Mouse (Mus musculus) hindbrain, postnatal 0 days (tissue): ENCODE data around the gene Acot12. TPM values are rescaled to one million over a fixed set of nuclear protein-coding genes. Genes with fewer than 3 reads are reported as not detected.
"Not testable (repeated sequence)": the region's sequence is repeated elsewhere in the genome, so short reads cannot be mapped to it uniquely, and the experiment has no call there.

ENCODE experiments used
- ATAC-seq: fragments of 200-750 bp; cut with Nextera tagmentation; 2 replicates; pipeline ENCODE4 v1.8.0; 2017; ENCODE audit warnings: mild to moderate bottlenecking, moderate TSS enrichment, moderate library complexity
- DNase-seq: peaks from one replicate; pipeline ENCODE4 v3.0.0-alpha.2; 2015; ENCODE audit warnings: low spot score
- H3K27ac ChIP-seq: fragments of 300-500 bp; sonication (generic); 2 replicates; pipeline ENCODE4 v1.5.1; 2014; ENCODE audit warnings: mild to moderate bottlenecking
- H3K27me3 ChIP-seq: fragments of 300-500 bp; sonication (generic); 2 replicates; pipeline ENCODE4 v1.6.1; 2014; ENCODE audit warnings: low read length, mixed read lengths; ENCODE audit not compliant: insufficient read depth
- H3K36me3 ChIP-seq: fragments of 300-500 bp; sonication (generic); 2 replicates; pipeline ENCODE4 v1.6.1; 2014; ENCODE audit warnings: low read length, mixed read lengths; ENCODE audit not compliant: insufficient read depth
- H3K4me1 ChIP-seq: fragments of 300-500 bp; sonication (generic); 2 replicates; pipeline ENCODE4 v1.6.1; 2014; ENCODE audit warnings: antibody characterized with exemption, low read length, mixed read lengths; ENCODE audit not compliant: insufficient read depth
- H3K4me2 ChIP-seq: fragments of 300-500 bp; sonication (generic); 2 replicates; pipeline ENCODE4 v1.6.1; 2014; ENCODE audit warnings: low read depth, mild to moderate bottlenecking, low read length, moderate library complexity, mixed read lengths
- H3K4me3 ChIP-seq: fragments of 300-500 bp; sonication (generic); 2 replicates; pipeline ENCODE4 v1.5.1; 2014; ENCODE audit warnings: low read length
- H3K9ac ChIP-seq: fragments of 300-500 bp; sonication (generic); replicated peaks from 2 replicates; pipeline ENCODE4 v1.6.1; 2014; ENCODE audit warnings: mild to moderate bottlenecking, low read length, moderate library complexity, mixed read lengths
- H3K9me3 ChIP-seq: fragments of 300-500 bp; sonication (generic); 2 replicates; pipeline ENCODE4 v1.6.1; 2016; ENCODE audit warnings: low read length, mixed read lengths
- CTCF ChIP-seq: IDR thresholded peaks from 2 replicates; pipeline ENCODE4 v1.5.1; 2016; ENCODE audit warnings: antibody characterized with exemption, control low read depth, low read depth
- WGBS: fragments of 180-500 bp; shearing (Covaris S2); extraction: QIAGEN DNeasy Blood & Tissue Kit; methylation state at CpG from one replicate; pipeline ENCODE4 v1.1.7; 2014; 5-methylcytosine and 5-hydroxymethylcytosine counted together
- polyA plus RNA-seq: library from polyadenylated mRNA; unstranded; fragments of >200 nt; fragmentation: Nextera tagmentation; extraction: Ambion mirVana; gene quantifications from 2 replicates; pipeline ENCODE4 v1.2.1, GENCODE M21; 2015
- total RNA-seq: library from RNA; depleted of rRNA; stranded (reverse); fragments of >200 nt; gene quantifications from 2 replicates; pipeline ENCODE4 v1.2.3, GENCODE M21; 2014

Gene Acot12
- total and polyA plus RNA-seq, 2 experiments from 2014 or later: 0.16 to 0.55 TPM

GRCm38 (mm10) chr13:91758316-91759048, 17.2 kb downstream of the Acot12 start:
- no peak for TF ChIP-seq CTCF
- Histone ChIP-seq H3K27ac (no peak overlapping the region), H3K9ac (no peak overlapping the region), H3K36me3 (no peaks in the 10 kb centered on the region), H3K4me2 (no peak overlapping the region), H3K4me1 (no peaks in the 10 kb centered on the region), H3K27me3 (no peaks in the 10 kb centered on the region), H3K4me3 (no peak overlapping the region), H3K9me3 (no peaks in the 10 kb centered on the region)
- ATAC-seq (no peak), DNase-seq (no peak)
- 74% methylated on average over 7 of the region's 7 CpGs for WGBS

GRCm38 (mm10) chr13:91759791-91760190, 18.5 kb downstream of the Acot12 start:
- H3K4me1 ChIP-seq: no peaks in the 10 kb centered on the region
- no peaks in the 10 kb centered on the region for H3K9me3 ChIP-seq
- H3K9ac ChIP-seq: no peak overlapping the region
- DNase-seq (no peak), ATAC-seq (no peak)
- H3K4me2 ChIP-seq: no peak overlapping the region
- WGBS: 71% methylated on average over 8 of the region's 8 CpGs
- H3K4me3 ChIP-seq: no peak overlapping the region
- no peaks in the 10 kb centered on the region for H3K36me3 ChIP-seq
- no peak overlapping the region for H3K27ac ChIP-seq
- no peaks in the 10 kb centered on the region for H3K27me3 ChIP-seq
- TF ChIP-seq CTCF: no peak

- Histone ChIP-seq H3K4me3 (no peak overlapping the region), H3K9me3 (no peaks in the 10 kb centered on the region), H3K4me2 (no peak overlapping the region), H3K9ac (no peak overlapping the region), H3K27ac (no peak overlapping the region), H3K4me1 (no peaks in the 10 kb centered on the region), H3K27me3 (no peaks in the 10 kb centered on the region), H3K36me3 (no peaks in the 10 kb centered on the region)
- DNase-seq (no peak), ATAC-seq (no peak)
- WGBS: 89% methylated on average over 8 of the region's 8 CpGs
- no peak for TF ChIP-seq CTCF
Observed at GRCm38 (mm10) chr13:91760302-91761050, 19.2 kb downstream of the Acot12 start.

GRCm38 (mm10) chr13:91761654-91762445, 20.5 kb downstream of the Acot12 start:
- Histone ChIP-seq H3K4me1 (no peaks in the 10 kb centered on the region), H3K36me3 (no peaks in the 10 kb centered on the region), H3K4me2 (no peak overlapping the region), H3K27ac (no peak overlapping the region), H3K9ac (no peak overlapping the region), H3K27me3 (no peaks in the 10 kb centered on the region), H3K4me3 (no peak overlapping the region), H3K9me3 (no peaks in the 10 kb centered on the region)
- WGBS: 93% methylated on average over 6 of the region's 6 CpGs
- ATAC-seq (no peak), DNase-seq (no peak)
- no peak for TF ChIP-seq CTCF

- not testable (repeated sequence) for H3K4me2 ChIP-seq, H3K9ac ChIP-seq, H3K4me1 ChIP-seq, H3K27me3 ChIP-seq, H3K27ac ChIP-seq, H3K9me3 ChIP-seq, H3K36me3 ChIP-seq, ATAC-seq, H3K4me3 ChIP-seq, DNase-seq
- 93% methylated on average over 3 of the region's 3 CpGs for WGBS
Observed at GRCm38 (mm10) chr13:91763654-91764053, 22.3 kb downstream of the Acot12 start.

GRCm38 (mm10) chr13:91765627-91766026, 24.3 kb downstream of the Acot12 start:
- no peak overlapping the region for H3K9ac ChIP-seq
- ATAC-seq: no peak
- H3K27me3 ChIP-seq: no peaks in the 10 kb centered on the region
- no peak overlapping the region for H3K27ac ChIP-seq
- H3K4me1 ChIP-seq: no peaks in the 10 kb centered on the region
- no peaks in the 10 kb centered on the region for H3K36me3 ChIP-seq
- no peak for TF ChIP-seq CTCF
- no peak for DNase-seq
- H3K9me3 ChIP-seq: no peaks in the 10 kb centered on the region
- no peak overlapping the region for H3K4me3 ChIP-seq
- no peak overlapping the region for H3K4me2 ChIP-seq
- WGBS: 96% methylated on average over 4 of the region's 4 CpGs
